Mouse (Mus musculus): Measurements from ENCODE around the gene Dlg2. TPM values are rescaled to one million over a fixed set of nuclear protein-coding genes. Genes with fewer than 3 reads are reported as not detected.

The Dlg2 gene
- total RNA-seq, 2 experiments from 2014 or later = 295 to 301 TPM

- peak; percentile 54 to 61 for DNase-seq (ENCODE audit: extremely low spot score in 1 of 2, low spot score in 2 of 2)
- H3K4me3 ChIP-seq = no peak overlapping the region
- peak; percentile 82 for TF ChIP-seq CTCF (IDR thresholded peaks at IDR 0.05)
- no peak overlapping the region for H3K27ac ChIP-seq
- intact Hi-C loops (cut with DNase I) = loop anchor here (2.0 to 10.0 kb wide), 3 partner anchors 302 to 772 kb away; partner anchors contain the start of genes Ddias and Prcp
These were observed 1626.5 kb downstream of the Dlg2 start for GRCm38 (mm10) chr7:92102892-92103543.

- no peak for DNase-seq (ENCODE audit: extremely low spot score in 1 of 2, low spot score in 2 of 2)
- H3K27ac ChIP-seq = no peak overlapping the region
- peak; percentile 71 for TF ChIP-seq CTCF (IDR thresholded peaks at IDR 0.05)
- intact Hi-C loops (cut with DNase I) = loop anchor here (2.0 to 10.0 kb wide), 3 partner anchors 217 to 769 kb away; partner anchors contain the start of genes Ddias and Prcp
- H3K4me3 ChIP-seq = no peak overlapping the region
These were observed 1629.0 kb downstream of the Dlg2 start for GRCm38 (mm10) chr7:92105477-92105876.

DNA sequence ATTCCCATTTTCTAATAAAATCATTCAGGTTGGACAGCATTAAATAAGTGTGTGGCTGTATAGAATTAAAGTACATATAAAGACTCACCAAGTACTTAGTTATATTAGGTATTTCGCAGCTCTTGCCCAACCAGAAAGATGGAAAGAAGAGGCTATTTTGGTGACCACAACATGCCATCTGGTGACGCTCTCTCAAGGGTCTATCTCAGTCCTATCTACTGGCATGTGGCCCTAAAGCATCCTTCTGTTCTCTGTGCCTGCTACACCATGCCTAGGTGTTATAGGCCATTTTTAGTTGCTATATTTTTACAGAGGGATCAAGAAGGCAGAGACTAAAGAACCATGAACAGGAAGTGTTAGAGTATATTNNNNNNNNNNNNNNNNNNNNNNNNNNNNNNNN lies 1629.5 kb downstream of the Dlg2 start:
- TF ChIP-seq CTCF (IDR thresholded peaks at IDR 0.05) = no peak
- intact Hi-C loops (cut with DNase I) = loop anchor here (2.0 to 10.0 kb wide), 3 partner anchors 217 to 769 kb away; partner anchors contain the start of genes Ddias and Prcp
- Histone ChIP-seq H3K27ac (no peak overlapping the region), H3K4me3 (no peak overlapping the region)
- no peak for DNase-seq (ENCODE audit: extremely low spot score in 1 of 2, low spot score in 2 of 2)

GRCm38 (mm10) chr7:92113065-92113464 lies 1636.6 kb downstream of the Dlg2 start:
- no peak for DNase-seq (ENCODE audit: extremely low spot score in 1 of 2, low spot score in 2 of 2)
- H3K27ac ChIP-seq = no peak overlapping the region
- intact Hi-C loops (cut with DNase I) = no loop called here
- TF ChIP-seq CTCF (IDR thresholded peaks at IDR 0.05) = no peak
- no peak overlapping the region for H3K4me3 ChIP-seq

DNA sequence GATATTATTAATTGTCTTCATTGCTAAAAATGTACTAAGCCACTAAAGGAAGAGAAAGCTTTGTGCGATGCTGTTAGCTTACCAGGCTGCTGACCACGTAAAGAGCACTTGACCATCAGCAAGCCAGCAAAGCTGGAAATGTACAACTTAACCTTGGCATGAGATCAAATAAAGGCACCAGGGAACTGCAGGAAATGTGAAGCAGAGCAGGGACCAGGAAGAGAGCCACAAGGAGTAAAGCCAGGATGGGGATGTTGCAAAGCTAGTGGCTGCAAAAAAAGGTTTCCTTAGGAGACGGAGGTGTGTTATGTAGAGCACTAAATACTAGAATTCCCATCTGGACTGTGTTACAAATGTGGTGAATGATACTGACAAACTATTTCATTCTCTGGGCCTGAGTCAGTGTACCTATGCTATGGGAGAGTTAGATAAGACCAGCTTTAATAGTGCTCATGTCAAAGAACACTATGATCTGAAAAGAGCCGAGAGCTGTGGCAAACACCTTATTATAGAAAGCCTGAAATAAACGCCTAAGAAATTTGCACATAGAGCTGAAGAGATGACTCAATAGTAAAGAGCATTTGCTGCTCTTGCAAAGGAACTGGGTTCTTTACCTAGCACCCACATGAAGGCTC lies 1638.9 kb downstream of the Dlg2 start:
- intact Hi-C loops (cut with DNase I) = loop anchor here (5.0 kb wide), 1 partner anchor 252 kb away; no protein-coding TSS in a partner anchor
- DNase-seq (ENCODE audit: extremely low spot score in 1 of 2, low spot score in 2 of 2) = no peak

GRCm38 (mm10) chr7:92123276-92123675 lies 1646.8 kb downstream of the Dlg2 start:
- no peak for TF ChIP-seq CTCF (IDR thresholded peaks at IDR 0.05)
- intact Hi-C loops (cut with DNase I) = no loop called here
- Histone ChIP-seq H3K4me3 (no peak overlapping the region), H3K27ac (no peak overlapping the region)
- no peak for DNase-seq (ENCODE audit: extremely low spot score in 1 of 2, low spot score in 2 of 2)

More for the DNA sequence above, 1638.9 kb downstream of the Dlg2 start:
- no peak overlapping the region for H3K4me3 ChIP-seq
- no peak for TF ChIP-seq CTCF (IDR thresholded peaks at IDR 0.05)
- H3K27ac ChIP-seq = peak overlapping the region; percentile 25; the same call in 1 of the 2 replicates

GRCm38 (mm10) chr7:92125886-92126285 lies 1649.4 kb downstream of the Dlg2 start:
- Histone ChIP-seq H3K4me3 (no peak overlapping the region), H3K27ac (no peak overlapping the region)
- TF ChIP-seq CTCF (IDR thresholded peaks at IDR 0.05) = no peak
- DNase-seq (ENCODE audit: extremely low spot score in 1 of 2, low spot score in 2 of 2) = peak in 1 of 2 experiments; percentile 47
- intact Hi-C loops (cut with DNase I) = no loop called here

DNA sequence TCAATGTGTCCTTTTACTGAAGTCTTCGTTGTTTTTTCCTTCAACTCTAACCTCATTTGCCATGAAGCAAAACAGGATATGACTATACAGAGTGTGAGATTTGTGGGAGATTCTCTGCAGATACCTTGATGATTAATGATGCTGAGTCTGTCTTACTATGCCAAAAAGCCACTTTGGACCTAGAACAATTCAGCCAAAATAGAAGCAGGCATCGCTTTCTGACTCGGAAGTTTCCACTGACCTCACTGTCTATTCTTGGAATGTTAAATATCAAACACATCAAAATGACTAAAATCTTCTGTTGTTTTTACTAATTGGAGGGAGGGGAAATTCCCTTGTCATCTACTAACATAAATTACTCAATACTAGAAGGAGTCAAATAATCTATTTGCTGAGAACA lies 1657.8 kb downstream of the Dlg2 start:
- Histone ChIP-seq H3K27ac (no peak overlapping the region), H3K4me3 (no peak overlapping the region)
- intact Hi-C loops (cut with DNase I) = no loop called here
- DNase-seq (ENCODE audit: extremely low spot score in 1 of 2, low spot score in 2 of 2) = no peak
- no peak for TF ChIP-seq CTCF (IDR thresholded peaks at IDR 0.05)

GRCm38 (mm10) chr7:92135624-92136023 lies 1659.2 kb downstream of the Dlg2 start:
- no peak for TF ChIP-seq CTCF (IDR thresholded peaks at IDR 0.05)
- H3K4me3 ChIP-seq = no peak overlapping the region
- no peak overlapping the region for H3K27ac ChIP-seq
- intact Hi-C loops (cut with DNase I) = no loop called here
- no peak for DNase-seq (ENCODE audit: extremely low spot score in 1 of 2, low spot score in 2 of 2)

DNA sequence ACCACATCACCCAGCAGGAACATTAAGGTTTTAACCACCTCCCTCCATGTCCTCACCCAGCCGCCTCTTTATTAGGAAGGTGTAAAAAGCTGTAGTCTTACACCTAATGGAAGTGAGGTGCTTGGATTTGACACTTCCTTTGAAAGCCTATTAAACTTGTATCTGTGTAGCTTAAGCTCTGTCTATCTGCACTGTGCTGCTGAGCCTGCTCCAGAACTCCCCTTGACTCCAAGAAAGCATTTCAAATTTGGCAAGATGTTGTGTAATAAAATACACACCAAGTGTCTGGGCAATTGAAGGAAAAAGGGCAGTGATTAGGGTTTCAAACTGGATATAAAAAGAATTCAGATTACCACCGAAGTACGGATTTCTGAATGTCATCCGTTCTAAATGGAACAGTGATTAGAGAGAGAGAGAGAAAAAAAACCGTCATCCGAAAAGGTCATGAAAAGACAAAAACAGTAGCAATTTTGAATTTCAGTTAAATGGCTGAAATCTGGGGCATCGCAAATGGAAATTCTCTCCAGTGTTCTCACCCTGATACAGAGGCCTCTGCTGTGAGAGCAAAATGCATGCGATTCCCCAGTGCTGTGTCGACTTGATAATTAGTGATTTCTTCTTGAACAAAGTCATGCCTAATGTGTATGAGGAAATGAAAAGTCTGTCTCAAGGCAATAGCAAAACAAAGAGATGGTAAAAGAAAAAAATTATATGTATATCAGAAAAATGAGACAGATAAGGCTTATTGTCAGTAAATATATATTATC lies 1663.8 kb downstream of the Dlg2 start:
- TF ChIP-seq CTCF (IDR thresholded peaks at IDR 0.05) = no peak
- intact Hi-C loops (cut with DNase I) = no loop called here
- no peak for DNase-seq (ENCODE audit: extremely low spot score in 1 of 2, low spot score in 2 of 2)
- H3K4me3 ChIP-seq = no peak overlapping the region
- no peak overlapping the region for H3K27ac ChIP-seq

DNA sequence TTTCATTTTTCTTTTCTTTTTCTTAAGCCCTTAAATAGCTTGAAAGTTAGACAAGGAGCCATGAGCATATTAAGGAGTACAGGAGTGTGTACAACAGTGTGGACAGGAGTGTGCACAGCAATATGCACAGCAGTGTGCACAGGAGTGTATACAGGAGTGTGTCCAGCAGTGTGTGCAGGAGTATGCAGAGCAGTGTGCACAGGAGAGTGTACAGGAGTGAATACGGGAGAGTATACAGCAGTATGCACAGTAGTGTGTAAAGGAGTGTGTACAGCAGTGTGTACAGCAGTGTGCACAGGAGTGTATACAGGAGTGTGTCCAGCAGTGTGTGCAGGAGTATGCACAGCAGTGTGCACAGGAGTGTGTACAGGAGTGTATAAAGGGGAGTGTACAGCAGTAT lies 1671.0 kb downstream of the Dlg2 start:
- DNase-seq (ENCODE audit: extremely low spot score in 1 of 2, low spot score in 2 of 2) = no peak
- no peak for TF ChIP-seq CTCF (IDR thresholded peaks at IDR 0.05)
- no peak overlapping the region for H3K27ac ChIP-seq
- intact Hi-C loops (cut with DNase I) = no loop called here
- no peak overlapping the region for H3K4me3 ChIP-seq

GRCm38 (mm10) chr7:92150768-92151167 lies 1674.3 kb downstream of the Dlg2 start:
- H3K4me3 ChIP-seq = no peak overlapping the region
- no peak for TF ChIP-seq CTCF (IDR thresholded peaks at IDR 0.05)
- DNase-seq (ENCODE audit: extremely low spot score in 1 of 2, low spot score in 2 of 2) = no peak
- intact Hi-C loops (cut with DNase I) = no loop called here
- H3K27ac ChIP-seq = no peak overlapping the region
